Mouse (Mus musculus): ENCODE data around the gene Tuba4a.

- TF ChIP-seq GATA1 (IDR thresholded peaks at IDR 0.05; ENCODE audit: borderline replicate concordance, low read length): no peak
- TF ChIP-seq FLI1 (IDR thresholded peaks at IDR 0.05; ENCODE audit: low read length): no peak
These were observed 33.4 kb upstream of the Tuba4a start for GRCm38 (mm10) chr1:75253029-75253428.
